Comparison of ENCODE assay signal across 7 mouse cellular contexts in genomic region chr16:38522129-38523084, GRCm38 (mm10). TPM values are rescaled to one million over a fixed set of nuclear protein-coding genes. Genes with fewer than 3 reads are reported as not detected.
A peak's percentile ranks its signal among the peaks of the same experiment; 100 is the strongest.
DNase-seq lines count a peak whose midpoint lies in the region; ATAC-seq lines count a peak whose summit lies in the region.

Gene Timmdc1, minus strand, starts transcription at chr16:38522663.

- H3K27me3 ChIP-seq in embryonic facial prominence, embryonic 11.5 days (ENCODE audit: control insufficient read depth, insufficient read depth, low read length), result no peaks in the 10 kb centered on the region
- H3K27me3 ChIP-seq in limb, embryonic 10.5 days (ENCODE audit: low read depth, poor library complexity, severe bottlenecking), result no peaks in the 10 kb centered on the region
- H3K27me3 ChIP-seq in midbrain, embryonic 13.5 days, result no peaks in the 10 kb centered on the region

- DNase-seq in adrenal gland, postnatal 14 days, result peak; percentile 98
- DNase-seq in embryonic facial prominence, embryonic 11.5 days (ENCODE audit: low spot score), result peak; percentile 98
- peak; percentile 97 for DNase-seq in kidney, adult 11 months
- peak; percentile 98 for DNase-seq in limb, embryonic 10.5 days (ENCODE audit: low spot score)
- peak; percentile 69 for DNase-seq in spleen, adult 12 weeks (ENCODE audit: low spot score)

- peak within 1 kb of the TSS; percentile 44 for H3K4me2 ChIP-seq in embryonic facial prominence, embryonic 11.5 days (ENCODE audit: low read depth, low read length)
- peak within 1 kb of the TSS; percentile 69 for H3K4me2 ChIP-seq in midbrain, embryonic 13.5 days (replicated peaks)

- H3K36me3 ChIP-seq in embryonic facial prominence, embryonic 11.5 days (replicated peaks; ENCODE audit: control insufficient read depth, insufficient read depth, low read depth, low read length), result no peaks in the 10 kb centered on the region; the same call in 1 of the 2 replicates
- peaks cover 53% of the 10 kb centered on the region for H3K36me3 ChIP-seq in limb, embryonic 10.5 days
- H3K36me3 ChIP-seq in midbrain, embryonic 13.5 days, result peaks cover 42% of the 10 kb centered on the region

- peak within 1 kb of the TSS; percentile 93 for H3K9ac ChIP-seq in embryonic facial prominence, embryonic 11.5 days (replicated peaks; ENCODE audit: low read length)
- peak within 1 kb of the TSS; percentile 91 for H3K9ac ChIP-seq in midbrain, embryonic 13.5 days (replicated peaks)

- peak within 1 kb of the TSS; percentile 93 for H3K4me3 ChIP-seq in embryonic facial prominence, embryonic 11.5 days (ENCODE audit: low read depth, low read length)
- peak within 1 kb of the TSS; percentile 92 for H3K4me3 ChIP-seq in limb, embryonic 10.5 days
- peak within 1 kb of the TSS; percentile 96 for H3K4me3 ChIP-seq in midbrain, embryonic 13.5 days (replicated peaks)

- H3K4me1 ChIP-seq in embryonic facial prominence, embryonic 11.5 days (ENCODE audit: control insufficient read depth, insufficient read depth, low read length), result no peaks in the 10 kb centered on the region
- H3K4me1 ChIP-seq in limb, embryonic 10.5 days, result peaks cover 8% of the 10 kb centered on the region
- H3K4me1 ChIP-seq in midbrain, embryonic 13.5 days (replicated peaks), result peaks cover 13% of the 10 kb centered on the region

- no peaks in the 10 kb centered on the region for H3K9me3 ChIP-seq in embryonic facial prominence, embryonic 11.5 days (replicated peaks; ENCODE audit: control insufficient read depth, low read length)
- no peaks in the 10 kb centered on the region for H3K9me3 ChIP-seq in limb, embryonic 10.5 days (replicated peaks)
- H3K9me3 ChIP-seq in midbrain, embryonic 13.5 days, result no peaks in the 10 kb centered on the region

- WGBS in embryonic facial prominence, embryonic 11.5 days, result under 1% methylated on average over 73 of the region's 73 CpGs
- under 1% methylated on average over 73 of the region's 73 CpGs for WGBS in limb, embryonic 10.5 days
- WGBS in midbrain, embryonic 13.5 days, result under 1% methylated on average over 71 of the region's 73 CpGs

- H3K27ac ChIP-seq in embryonic facial prominence, embryonic 11.5 days (replicated peaks; ENCODE audit: low read depth, low read length), result peak within 1 kb of the TSS; percentile 75
- peak within 1 kb of the TSS; percentile 96 for H3K27ac ChIP-seq in limb, embryonic 10.5 days
- peak within 1 kb of the TSS; percentile 95 for H3K27ac ChIP-seq in midbrain, embryonic 13.5 days

- ATAC-seq in embryonic facial prominence, embryonic 11.5 days (replicated peaks; ENCODE audit: insufficient number of reproducible peaks, low FRiP score, low TSS enrichment, low read depth), result peak; percentile 97
- ATAC-seq in granulocyte monocyte progenitor cell, adult 5-6 weeks (replicated peaks; ENCODE audit: poor library complexity, severe bottlenecking), result peak; percentile 98
- ATAC-seq in midbrain, embryonic 13.5 days, result peak; percentile 99

RNA-seq across cellular contexts. Expression of gene Timmdc1, which starts in this region (rescaled TPM):
- total RNA-seq in adrenal gland, postnatal 14 days (2021), result 46.2 and 46.5 TPM in 2 replicates
- 21.5 and 23.6 TPM in 2 replicates for polyA plus RNA-seq in embryonic facial prominence, embryonic 11.5 days (2014; fragmentation: Nextera tagmentation; extraction: Ambion mirVana)
- total RNA-seq in granulocyte monocyte progenitor cell, adult 5-6 weeks (2014; fragmentation: Nextera tagmentation), result 13.7 and 15.0 TPM in 2 replicates
- 31.5 and 33.1 TPM in 2 replicates for total RNA-seq in granulocyte monocyte progenitor cell, adult 5-6 weeks (2017)
- polyA plus RNA-seq in limb, embryonic 10.5 days (2016; fragmentation: Nextera tagmentation; extraction: Ambion mirVana), result 29.2 and 30.1 TPM in 2 replicates
- polyA plus RNA-seq in midbrain, embryonic 13.5 days (2015; fragmentation: Nextera tagmentation; extraction: Ambion mirVana), result 41.3 and 42.5 TPM in 2 replicates

Comparison
In these comparisons a context has a peak if more than half of its experiments do, and no peak if none do; other contexts are left out.
1. Peak in every context shown above with its lines: DNase-seq, ATAC-seq, H3K4me3 ChIP-seq and H3K27ac ChIP-seq.